Mouse (Mus musculus): ENCODE results near the gene Myo15.
"Not testable (repeated sequence)": the region's sequence is repeated elsewhere in the genome, so short reads cannot be mapped to it uniquely, and the experiment has no call there.

Gene Myo15

GRCm38 (mm10) chr11:60557675-60558074 is 88.5 kb downstream of the Myo15 start:
- no peak for DNase-seq

- peak; percentile 60 for DNase-seq
Observed at GRCm38 (mm10) chr11:60559342-60559741, 90.2 kb downstream of the Myo15 start.

- not testable (repeated sequence) for DNase-seq
Observed at GRCm38 (mm10) chr11:60574006-60574405, 104.9 kb downstream of the Myo15 start.

All from kidney, adult 11 months (tissue).